In genomic region chr2:64394619-64395294, GRCm38 (mm10) we compare ENCODE assay signal across 11 mouse cellular contexts.
DNase-seq lines count a peak whose midpoint lies in the region; ATAC-seq and TF ChIP-seq lines count a peak whose summit lies in the region.
"Had no signal": no experiment of that assay in that cellular context is flagged by ENCODE, and none has a peak within 500 bp of the region (broad histone marks: within the 10 kb centered on the region; RNA-seq: fewer than 3 reads in every experiment).

No protein-coding gene starts in this region.

- H3K36me3 ChIP-seq in limb, embryonic 11.5 days (ENCODE audit: control insufficient read depth, insufficient read depth, low read length), result no peaks in the 10 kb centered on the region
- H3K36me3 ChIP-seq in limb, embryonic 10.5 days, result no peaks in the 10 kb centered on the region
- no peaks in the 10 kb centered on the region for H3K36me3 ChIP-seq in forebrain, embryonic 15.5 days
- no peaks in the 10 kb centered on the region for H3K36me3 ChIP-seq in stomach, postnatal 0 days (ENCODE audit: control insufficient read depth, insufficient read depth, low read length)
- H3K36me3 ChIP-seq: lung, embryonic 15.5 days had no signal

- no peak overlapping the region for H3K4me3 ChIP-seq in limb, embryonic 11.5 days (ENCODE audit: low read depth, low read length)
- H3K4me3 ChIP-seq in limb, embryonic 10.5 days, result no peak overlapping the region
- no peak overlapping the region for H3K4me3 ChIP-seq in forebrain, embryonic 15.5 days
- no peak overlapping the region for H3K4me3 ChIP-seq in stomach, postnatal 0 days (ENCODE audit: low read depth, low read length)
- H3K4me3 ChIP-seq: lung, embryonic 15.5 days had no signal

- H3K4me1 ChIP-seq in limb, embryonic 11.5 days (ENCODE audit: control insufficient read depth, insufficient read depth, low read length), result no peaks in the 10 kb centered on the region
- H3K4me1 ChIP-seq in limb, embryonic 10.5 days, result no peaks in the 10 kb centered on the region
- peaks cover 19% of the 10 kb centered on the region for H3K4me1 ChIP-seq in forebrain, embryonic 15.5 days
- H3K4me1 ChIP-seq in stomach, postnatal 0 days (replicated peaks; ENCODE audit: control insufficient read depth, insufficient read depth), result no peaks in the 10 kb centered on the region
- H3K4me1 ChIP-seq: lung, embryonic 15.5 days had no signal

- ATAC-seq in limb, embryonic 11.5 days (ENCODE audit: insufficient number of reproducible peaks, low FRiP score, low TSS enrichment, low read depth), result peak; percentile 26; the same call in 1 of the 2 replicates
- peak; percentile 83 for ATAC-seq in forebrain, embryonic 15.5 days (replicated peaks)
- ATAC-seq in stomach, postnatal 0 days (ENCODE audit: low FRiP score, low TSS enrichment), result peak; percentile 10; the same call in 1 of the 2 replicates

- WGBS in limb, embryonic 11.5 days, result 66% methylated on average over 11 of the region's 11 CpGs
- 67% methylated on average over 11 of the region's 11 CpGs for WGBS in limb, embryonic 10.5 days
- WGBS in forebrain, embryonic 15.5 days, result 4% methylated on average over 11 of the region's 11 CpGs
- 54% methylated on average over 11 of the region's 11 CpGs for WGBS in stomach, postnatal 0 days

- no peak for TF ChIP-seq CTCF in stomach, postnatal 0 days (IDR thresholded peaks at IDR 0.05; ENCODE audit: low read depth)

- TF ChIP-seq EP300 in stomach, postnatal 0 days (optimal IDR thresholded peaks at IDR 0.05), result no peak

- DNase-seq in limb, embryonic 11.5 days (ENCODE audit: low spot score), result no peak
- no peak for DNase-seq in limb, embryonic 10.5 days (ENCODE audit: low spot score)
- DNase-seq in mesoderm, embryonic 11.5 days (ENCODE audit: low read depth, low spot score), result peak; percentile 61
- DNase-seq in stomach, postnatal 0 days (ENCODE audit: low spot score), result no peak
- DNase-seq in adipocyte (ENCODE audit: low spot score), result no peak
- no peak for DNase-seq in gastrocnemius, adult 8-10 months (ENCODE audit: low spot score in 2 of 2)
- no peak for DNase-seq in kidney, adult 9 months
- DNase-seq: right cerebral cortex, postnatal 25 days had no signal

- H3K9me3 ChIP-seq in limb, embryonic 11.5 days (ENCODE audit: control insufficient read depth, low read length), result no peaks in the 10 kb centered on the region
- H3K9me3 ChIP-seq in limb, embryonic 10.5 days (replicated peaks), result no peaks in the 10 kb centered on the region
- no peaks in the 10 kb centered on the region for H3K9me3 ChIP-seq in forebrain, embryonic 15.5 days
- no peaks in the 10 kb centered on the region for H3K9me3 ChIP-seq in stomach, postnatal 0 days (ENCODE audit: control insufficient read depth, low read length)
- H3K9me3 ChIP-seq: lung, embryonic 15.5 days had no signal

- H3K4me2 ChIP-seq in limb, embryonic 11.5 days (ENCODE audit: low read depth, severe bottlenecking), result no peak overlapping the region
- peak overlapping the region; percentile 19 for H3K4me2 ChIP-seq in forebrain, embryonic 15.5 days (replicated peaks)
- no peak overlapping the region for H3K4me2 ChIP-seq in stomach, postnatal 0 days (replicated peaks; ENCODE audit: low read depth)
- H3K4me2 ChIP-seq: lung, embryonic 15.5 days had no signal

- no peaks in the 10 kb centered on the region for H3K27me3 ChIP-seq in limb, embryonic 11.5 days (ENCODE audit: control insufficient read depth, insufficient read depth, low read length)
- H3K27me3 ChIP-seq in limb, embryonic 10.5 days (ENCODE audit: low read depth, poor library complexity, severe bottlenecking), result no peaks in the 10 kb centered on the region
- H3K27me3 ChIP-seq in forebrain, embryonic 15.5 days, result 0 out of 2 replicates have a peak, but pooled peaks cover 3% of the 10 kb centered on the region
- no peaks in the 10 kb centered on the region for H3K27me3 ChIP-seq in stomach, postnatal 0 days (ENCODE audit: control insufficient read depth, insufficient read depth, low read length)
- H3K27me3 ChIP-seq: lung, embryonic 15.5 days had no signal

- no peak overlapping the region for H3K27ac ChIP-seq in limb, embryonic 11.5 days (replicated peaks; ENCODE audit: low read depth, low read length)
- no peak overlapping the region; the same call in 1 of the 2 replicates for H3K27ac ChIP-seq in limb, embryonic 10.5 days
- no peak overlapping the region for H3K27ac ChIP-seq in forebrain, embryonic 15.5 days (replicated peaks)
- H3K27ac ChIP-seq in stomach, postnatal 0 days (replicated peaks), result no peak overlapping the region
- H3K27ac ChIP-seq: kidney, postnatal 0 days; lung, embryonic 15.5 days had no signal

- H3K9ac ChIP-seq in limb, embryonic 11.5 days (ENCODE audit: low read length), result no peak overlapping the region
- no peak overlapping the region for H3K9ac ChIP-seq in forebrain, embryonic 15.5 days (replicated peaks)
- H3K9ac ChIP-seq in stomach, postnatal 0 days (ENCODE audit: low read length), result no peak overlapping the region
- H3K9ac ChIP-seq: lung, embryonic 15.5 days had no signal

Comparison
In these comparisons a context has a peak if more than half of its experiments do, and no peak if none do; other contexts are left out.
1. ATAC-seq: peak in every context shown above with its lines; median percentile 83 in forebrain, embryonic 15.5 days; 26 in limb, embryonic 11.5 days; 10 in stomach, postnatal 0 days.